Mouse (Mus musculus): Measurements from ENCODE around the gene Gm20605.

DNA sequence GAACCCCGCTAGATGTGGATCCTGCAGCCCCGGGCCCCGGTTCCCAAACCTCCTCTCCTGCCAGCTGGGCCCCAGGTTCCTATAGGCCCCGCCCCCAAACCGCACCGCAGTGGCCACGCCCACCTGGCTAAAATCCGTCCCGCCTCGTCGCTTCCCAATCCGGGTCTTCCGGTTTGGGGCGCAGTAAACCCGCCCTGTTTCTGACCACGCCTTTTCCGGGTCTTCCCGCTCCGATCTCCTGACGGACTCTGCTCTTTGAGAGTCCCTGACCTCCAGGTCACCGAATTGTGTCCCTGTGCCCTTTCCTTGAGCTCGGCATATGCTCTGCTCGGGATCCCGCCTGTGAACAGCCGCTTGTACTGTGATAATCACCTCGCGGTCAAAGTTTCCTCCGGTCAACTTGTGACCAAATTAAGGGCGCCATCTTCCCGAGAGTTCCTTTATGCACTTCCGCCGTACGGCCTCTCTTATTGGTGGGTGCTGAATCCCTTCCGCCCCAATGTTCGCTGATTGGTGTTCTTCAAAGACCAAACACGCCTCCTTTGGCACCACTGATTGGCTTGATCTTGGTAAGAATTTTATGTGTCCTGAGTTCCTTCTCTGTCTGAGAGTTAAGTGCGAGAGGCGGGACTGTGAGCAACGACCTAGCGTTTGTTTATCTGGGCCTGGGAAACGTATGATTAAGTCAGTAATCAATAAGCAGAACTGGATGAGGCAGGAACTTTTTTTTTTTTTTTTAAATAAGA, 28.2 kb upstream of the Gm20605 start, which contains the start of gene Mospd3:
- TF ChIP-seq EP300 (IDR thresholded peaks at IDR 0.05; ENCODE audit: low read depth) (peak; percentile 60), CTCF (IDR thresholded peaks at IDR 0.05; ENCODE audit: low read depth) (no peak)

Measured in liver, postnatal 0 days (tissue).